Mouse (Mus musculus) MEL (cell line): ENCODE results near the gene Nlgn1. TPM values are rescaled to one million over a fixed set of nuclear protein-coding genes. Genes with fewer than 3 reads are reported as not detected.

Experiments used
- DNase-seq: peaks from one replicate; pipeline ENCODE4 v3.0.0; 2011; ENCODE audit warnings: low read depth, low spot score
- H3K27ac ChIP-seq: 2 replicates; pipeline ENCODE4 v1.5.1; 2012; ENCODE audit warnings: low read depth, mild to moderate bottlenecking, control low read depth, low read length, moderate library complexity; ENCODE audit not compliant: control insufficient read depth
- H3K27me3 ChIP-seq, 2 experiments: fragments of 150-350 bp in 1 of 2; sonication (generic) in 1 of 2; 2 replicates each; pipeline ENCODE4 v1.6.1; 2012; ENCODE audit warnings: low read length in 2 of 2, mild to moderate bottlenecking in 2 of 2, improper control_type of control experiment in 1 of 2, moderate library complexity in 1 of 2; ENCODE audit not compliant: insufficient read depth in 2 of 2, control insufficient read depth in 1 of 2
- H3K36me3 ChIP-seq, 2 experiments: 2 replicates each; pipeline ENCODE4 v1.6.1; 2012 to 2014; ENCODE audit warnings: low read length in 2 of 2, improper control_type of control experiment in 1 of 2, inconsistent platforms in 1 of 2, mild to moderate bottlenecking in 1 of 2; ENCODE audit not compliant: insufficient read depth in 2 of 2, control insufficient read depth in 1 of 2
- H3K4me1 ChIP-seq, 2 experiments: fragments of 150-350 bp in 1 of 2; sonication (generic) in 1 of 2; 2 replicates each; pipeline ENCODE4 v1.6.1; 2012; ENCODE audit warnings: low read length in 2 of 2, improper control_type of control experiment in 1 of 2, mild to moderate bottlenecking in 1 of 2; ENCODE audit not compliant: insufficient read depth in 2 of 2, control insufficient read depth in 1 of 2
- H3K4me3 ChIP-seq, 2 experiments: fragments of 150-350 bp in 1 of 2; sonication (generic) in 1 of 2; 2 replicates each; pipeline ENCODE4 v1.5.1; 2012; ENCODE audit warnings: low read depth in 2 of 2, low read length in 2 of 2, mild to moderate bottlenecking in 2 of 2, moderate library complexity in 2 of 2, control low read depth in 1 of 2, improper control_type of control experiment in 1 of 2; ENCODE audit not compliant: control insufficient read depth in 1 of 2, insufficient read depth in 1 of 2
- H3K79me2 ChIP-seq: 2 replicates; pipeline ENCODE4 v1.6.1; 2012; ENCODE audit warnings: mild to moderate bottlenecking, low read length, moderate library complexity; ENCODE audit not compliant: control insufficient read depth, poor library complexity, insufficient read depth
- H3K9ac ChIP-seq: 2 replicates; pipeline ENCODE4 v1.6.1; 2012; ENCODE audit warnings: low read depth, mild to moderate bottlenecking, control low read depth, low read length, moderate library complexity; ENCODE audit not compliant: control insufficient read depth, poor library complexity, severe bottlenecking
- H3K9me3 ChIP-seq: fragments of 150-350 bp; sonication (generic); replicated peaks from 2 replicates; pipeline ENCODE4 v1.6.1; 2012; ENCODE audit warnings: mild to moderate bottlenecking, low read length, improper control_type of control experiment, moderate library complexity; ENCODE audit not compliant: insufficient read depth
- CTCF ChIP-seq, 3 experiments: IDR thresholded peaks in 2 of 3; conservative IDR thresholded peaks in 1 of 3; 2 replicates each; pipeline ENCODE4 v1.5.1; 2011 to 2012; ENCODE audit warnings: low read length in 3 of 3, low read depth in 2 of 3, mild to moderate bottlenecking in 2 of 3, improper control_type of control experiment in 1 of 3, inconsistent platforms in 1 of 3, mixed read lengths in 1 of 3, moderate library complexity in 1 of 3; ENCODE audit not compliant: control insufficient read depth in 1 of 3, insufficient read depth in 1 of 3, poor library complexity in 1 of 3, severe bottlenecking in 1 of 3
- E2F4 ChIP-seq: IDR thresholded peaks from 2 replicates; pipeline ENCODE4 v1.6.1; 2011; ENCODE audit warnings: low read depth, low read length, improper control_type of control experiment, borderline replicate concordance
- ELF1 ChIP-seq: IDR thresholded peaks from 2 replicates; pipeline ENCODE4 v1.6.1; 2014; ENCODE audit warnings: low read depth, mild to moderate bottlenecking, inconsistent platforms, low read length, improper control_type of control experiment, moderate library complexity
- EP300 ChIP-seq, 2 experiments: IDR thresholded peaks; 2 replicates each; pipeline ENCODE4 v1.6.1; 2011; ENCODE audit warnings: improper control_type of control experiment in 2 of 2, low read length in 2 of 2, low read depth in 1 of 2, mild to moderate bottlenecking in 1 of 2
- ETS1 ChIP-seq: IDR thresholded peaks from 2 replicates; pipeline ENCODE4 v1.6.1; 2012; ENCODE audit warnings: low read depth, mild to moderate bottlenecking, inconsistent platforms, low read length, improper control_type of control experiment, moderate library complexity
- GABPA ChIP-seq: IDR thresholded peaks from 2 replicates; pipeline ENCODE4 v1.6.1; 2012; ENCODE audit warnings: low read depth, mild to moderate bottlenecking, inconsistent platforms, low read length, improper control_type of control experiment, moderate library complexity
- GATA1 ChIP-seq: IDR thresholded peaks from 2 replicates; pipeline ENCODE4 v1.6.1; 2011; ENCODE audit warnings: low read depth, low read length, improper control_type of control experiment
- JUND ChIP-seq: IDR thresholded peaks from 2 replicates; pipeline ENCODE4 v1.6.1; 2011; ENCODE audit warnings: low read depth, mild to moderate bottlenecking, improper control_type of control experiment, low read length
- MAX ChIP-seq: IDR thresholded peaks from 2 replicates; pipeline ENCODE4 v1.6.1; 2011; ENCODE audit warnings: low read length, improper control_type of control experiment
- MXI1 ChIP-seq: IDR thresholded peaks from 2 replicates; pipeline ENCODE4 v1.6.1; 2011; ENCODE audit warnings: mild to moderate bottlenecking, low read depth, low read length, improper control_type of control experiment
- MYB ChIP-seq: IDR thresholded peaks from 2 replicates; pipeline ENCODE4 v1.6.1; 2011; ENCODE audit warnings: mild to moderate bottlenecking, low read depth, low read length, improper control_type of control experiment
- NELFE ChIP-seq: IDR thresholded peaks from 2 replicates; pipeline ENCODE4 v1.6.1; 2011; ENCODE audit warnings: low read depth, low read length, improper control_type of control experiment
- NRF1 ChIP-seq: IDR thresholded peaks from 2 replicates; pipeline ENCODE4 v1.6.1; 2014; ENCODE audit warnings: low read depth, mild to moderate bottlenecking, inconsistent platforms, low read length, improper control_type of control experiment, moderate library complexity; ENCODE audit not compliant: poor library complexity, insufficient read depth, severe bottlenecking
- POLR2A ChIP-seq, 2 experiments: IDR thresholded peaks; 2 replicates each; pipeline ENCODE4 v1.6.1; 2011 to 2012; ENCODE audit warnings: low read length in 2 of 2, mild to moderate bottlenecking in 2 of 2, control low read depth in 1 of 2, improper control_type of control experiment in 1 of 2, low read depth in 1 of 2, moderate library complexity in 1 of 2; ENCODE audit not compliant: control insufficient read depth in 1 of 2, insufficient read depth in 1 of 2, poor library complexity in 1 of 2
- RAD21 ChIP-seq: IDR thresholded peaks from 2 replicates; pipeline ENCODE4 v1.6.1; 2011; ENCODE audit warnings: mild to moderate bottlenecking, low read depth, low read length, improper control_type of control experiment
- SIN3A ChIP-seq: IDR thresholded peaks from 2 replicates; pipeline ENCODE4 v1.6.1; 2012; ENCODE audit warnings: low read length, improper control_type of control experiment, inconsistent platforms
- SMC3 ChIP-seq: IDR thresholded peaks from 2 replicates; pipeline ENCODE4 v1.6.1; 2011; ENCODE audit warnings: low read depth, low read length, improper control_type of control experiment
- TAL1 ChIP-seq: IDR thresholded peaks from 2 replicates; pipeline ENCODE4 v1.6.1; 2012; ENCODE audit warnings: mild to moderate bottlenecking, inconsistent platforms, low read length, moderate library complexity, mixed read lengths
- TCF12 ChIP-seq: IDR thresholded peaks from 2 replicates; pipeline ENCODE4 v1.6.1; 2014; ENCODE audit warnings: low read depth, mild to moderate bottlenecking, inconsistent platforms, low read length, improper control_type of control experiment, moderate library complexity
- USF2 ChIP-seq, 2 experiments: IDR thresholded peaks; 2 replicates each; pipeline ENCODE4 v1.6.1; 2011 to 2012; ENCODE audit warnings: improper control_type of control experiment in 2 of 2, low read length in 2 of 2, borderline replicate concordance in 1 of 2, inconsistent platforms in 1 of 2, low read depth in 1 of 2, mild to moderate bottlenecking in 1 of 2; ENCODE audit not compliant: insufficient read depth in 1 of 2
- ZC3H11A ChIP-seq: IDR thresholded peaks from 2 replicates; pipeline ENCODE4 v1.6.1; 2012; ENCODE audit warnings: low read depth, mild to moderate bottlenecking, inconsistent platforms, low read length, improper control_type of control experiment
- ZKSCAN1 ChIP-seq: IDR thresholded peaks from 2 replicates; pipeline ENCODE4 v1.6.1; 2012; ENCODE audit warnings: low read depth, mild to moderate bottlenecking, inconsistent platforms, low read length, improper control_type of control experiment, moderate library complexity
- ZMIZ1 ChIP-seq: IDR thresholded peaks from 2 replicates; pipeline ENCODE4 v1.6.1; 2012; ENCODE audit warnings: low read depth, mild to moderate bottlenecking, inconsistent platforms, low read length, improper control_type of control experiment, moderate library complexity
- polyA plus RNA-seq, 2 experiments: library from polyadenylated mRNA; stranded (reverse) in 1 of 2; unstranded in 1 of 2; fragments of >175 nt in 1 of 2; fragments of >200 nt in 1 of 2; gene quantifications; 2 replicates each; pipeline versions ENCODE4 v1.2.1 to v1.2.4; 2012; ENCODE audit warnings: low replicate concordance in 2 of 2, low read depth in 1 of 2; ENCODE audit not compliant: insufficient read length in 2 of 2, insufficient read depth in 1 of 2, missing spikeins in 1 of 2
- total RNA-seq: library from RNA; depleted of rRNA; stranded (reverse); fragments of 300-350 nt; gene quantifications from 2 replicates; pipeline ENCODE4 v1.2.3, GENCODE M21; 2012

Nlgn1 gene
- total and polyA plus RNA-seq, 3 experiments, result not detected

GRCm38 (mm10) chr3:25675888-25676287 lies 656.4 kb downstream of the Nlgn1 start:
- H3K4me3 ChIP-seq, result peak overlapping the region; percentile 72 to 91
- peak overlapping the region; percentile 80 for H3K9ac ChIP-seq
- H3K79me2 ChIP-seq, result no peaks in the 10 kb centered on the region
- peak; percentile 70 for DNase-seq
- peaks cover 0 to 15% of the 10 kb centered on the region in 2 experiments; a peak in 2 of 4 replicates for H3K36me3 ChIP-seq
- H3K9me3 ChIP-seq, result no peaks in the 10 kb centered on the region
- H3K4me1 ChIP-seq, result peaks cover 6 to 11% of the 10 kb centered on the region in 2 experiments
- peak overlapping the region; percentile 73 for H3K27ac ChIP-seq
- TF ChIP-seq POLR2A (IDR thresholded peaks at IDR 0.05; ENCODE audit: control insufficient read depth in 1 of 2, insufficient read depth in 1 of 2, low read depth in 1 of 2, low read length in 2 of 2, poor library complexity in 1 of 2) (no peak), GATA1 (peak; percentile 33; the same call in 1 of the 2 replicates), E2F4 (no peak), ETS1 (peak; percentile 35; the same call in 1 of the 2 replicates), EP300 (IDR thresholded peaks at IDR 0.05; ENCODE audit: low read depth in 1 of 2, low read length in 2 of 2) (peak; percentile 66), USF2 (IDR thresholded peaks at IDR 0.05; ENCODE audit: borderline replicate concordance in 1 of 2, insufficient read depth in 1 of 2, low read depth in 1 of 2, low read length in 2 of 2) (no peak), ELF1 (peak; percentile 65; the same call in 1 of the 2 replicates), TAL1 (peak; percentile 61), MXI1 (peak; percentile 31; the same call in 1 of the 2 replicates), TCF12 (peak; percentile 75), GABPA (no peak), NELFE (peak; percentile 23; the same call in 1 of the 2 replicates), JUND (no peak)
- no peaks in the 10 kb centered on the region for H3K27me3 ChIP-seq

GRCm38 (mm10) chr3:25675069-25675468 lies 657.2 kb downstream of the Nlgn1 start:
- peaks cover 6 to 11% of the 10 kb centered on the region in 2 experiments for H3K4me1 ChIP-seq
- no peaks in the 10 kb centered on the region for H3K79me2 ChIP-seq
- H3K36me3 ChIP-seq, result peaks cover 0 to 15% of the 10 kb centered on the region in 2 experiments; a peak in 2 of 4 replicates
- H3K9ac ChIP-seq, result peak overlapping the region; percentile 80
- H3K9me3 ChIP-seq, result no peaks in the 10 kb centered on the region
- no peak overlapping the region for H3K27ac ChIP-seq
- H3K4me3 ChIP-seq, result peak overlapping the region; percentile 72 to 91
- peak; percentile 83 for DNase-seq
- H3K27me3 ChIP-seq, result no peaks in the 10 kb centered on the region
- TF ChIP-seq MYB, result no peak
- peak; percentile 79 for TF ChIP-seq SMC3
- TF ChIP-seq ZC3H11A, result peak; percentile 56
- peak; percentile 76 to 82 (median 80) for TF ChIP-seq CTCF (IDR thresholded peaks at IDR 0.05 in 2 of 3, conservative IDR thresholded peaks at IDR 0.05 in 1 of 3; ENCODE audit: control insufficient read depth in 1 of 3, insufficient read depth in 1 of 3, low read depth in 2 of 3, low read length in 3 of 3, poor library complexity in 1 of 3, severe bottlenecking in 1 of 3)
- TF ChIP-seq MAX, result no peak
- TF ChIP-seq RAD21, result peak; percentile 84
- no peak for TF ChIP-seq TCF12
- TF ChIP-seq ZMIZ1, result no peak
- no peak for TF ChIP-seq NRF1
- TF ChIP-seq GATA1, result no peak
- no peak for TF ChIP-seq POLR2A (IDR thresholded peaks at IDR 0.05; ENCODE audit: control insufficient read depth in 1 of 2, insufficient read depth in 1 of 2, low read depth in 1 of 2, low read length in 2 of 2, poor library complexity in 1 of 2)
- TF ChIP-seq ZKSCAN1, result no peak
- TF ChIP-seq SIN3A, result no peak; the same call in 1 of the 2 replicates
- no peak for TF ChIP-seq ELF1
